Mouse (Mus musculus): ENCODE data around the gene Litaf.
"Not testable (repeated sequence)": the region's sequence is repeated elsewhere in the genome, so short reads cannot be mapped to it uniquely, and the experiment has no call there.

Gene Litaf

DNA sequence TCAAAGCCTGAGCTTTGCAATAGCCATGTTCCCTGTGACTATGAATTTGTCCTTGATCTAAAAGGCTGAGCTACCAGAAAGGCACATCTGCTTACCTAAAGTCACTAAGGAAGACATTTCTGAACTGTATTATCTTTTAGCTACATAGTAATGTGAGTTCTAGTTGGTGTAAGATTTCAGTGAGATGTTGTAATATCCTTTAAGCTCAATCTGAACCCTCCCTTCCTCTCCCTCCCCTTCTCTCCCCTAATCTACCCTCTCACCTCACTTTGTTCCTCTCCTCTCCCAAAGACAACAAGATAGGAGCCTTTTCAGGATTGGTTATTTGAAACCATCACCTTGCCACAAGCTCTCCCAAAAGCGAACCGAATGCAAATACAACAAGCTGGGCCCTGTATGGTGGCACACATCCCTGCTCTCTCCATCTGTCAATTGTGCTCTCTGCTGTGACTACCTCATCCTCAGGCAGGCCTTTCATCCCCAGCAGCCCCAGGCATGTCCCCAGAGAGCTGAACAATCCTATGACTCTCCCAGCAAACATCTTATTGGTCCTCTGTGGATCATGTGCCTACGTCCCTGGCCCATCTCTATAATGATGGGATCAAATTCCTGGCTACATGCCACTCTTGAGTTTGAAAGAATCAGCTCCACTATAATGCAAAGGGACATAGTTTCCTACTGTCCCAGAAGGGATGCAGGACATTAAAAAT, 44.4 kb downstream of the Litaf start:
- DNase-seq, result no peak

DNA sequence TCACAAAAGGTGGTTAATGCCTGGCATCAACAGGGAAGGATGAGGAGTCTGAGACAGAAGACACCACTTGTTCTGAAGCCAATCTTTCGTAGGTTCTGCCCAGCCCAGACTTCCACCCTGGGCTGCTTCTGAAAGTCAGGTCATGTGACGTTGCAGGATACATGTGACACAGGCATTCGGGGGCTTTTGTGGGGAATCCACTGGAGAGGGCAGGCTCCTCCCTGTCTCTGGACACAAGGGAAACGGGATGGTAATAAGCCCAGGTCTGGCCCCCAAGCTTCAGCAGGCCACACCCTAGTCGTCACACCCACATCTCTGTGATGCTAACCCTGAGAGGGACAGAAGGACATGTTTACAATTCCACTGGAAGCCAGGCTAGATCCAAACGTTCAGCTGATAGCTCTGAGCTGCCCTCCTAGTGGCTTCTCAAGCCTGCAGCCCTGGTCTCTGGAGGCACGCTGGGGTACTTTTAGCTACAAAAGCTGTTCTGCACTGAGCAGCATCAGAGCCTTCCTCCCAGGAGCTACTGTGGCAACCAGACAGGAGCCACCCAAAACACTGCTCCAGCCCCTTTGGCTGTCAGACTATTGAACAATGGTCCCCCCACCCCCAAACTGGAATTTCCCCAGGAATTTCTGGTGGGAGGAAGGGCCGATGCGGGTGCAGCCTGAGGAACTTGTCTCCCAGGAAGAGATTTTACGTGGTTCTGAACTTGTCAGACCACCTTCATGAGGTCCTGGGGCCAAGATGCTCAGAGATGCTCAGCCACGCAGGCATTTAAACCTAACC, 48.0 kb downstream of the Litaf start:
- DNase-seq, result no peak

GRCm38 (mm10) chr16:11016353-11016752, 49.6 kb downstream of the Litaf start:
- no peak for DNase-seq

DNA sequence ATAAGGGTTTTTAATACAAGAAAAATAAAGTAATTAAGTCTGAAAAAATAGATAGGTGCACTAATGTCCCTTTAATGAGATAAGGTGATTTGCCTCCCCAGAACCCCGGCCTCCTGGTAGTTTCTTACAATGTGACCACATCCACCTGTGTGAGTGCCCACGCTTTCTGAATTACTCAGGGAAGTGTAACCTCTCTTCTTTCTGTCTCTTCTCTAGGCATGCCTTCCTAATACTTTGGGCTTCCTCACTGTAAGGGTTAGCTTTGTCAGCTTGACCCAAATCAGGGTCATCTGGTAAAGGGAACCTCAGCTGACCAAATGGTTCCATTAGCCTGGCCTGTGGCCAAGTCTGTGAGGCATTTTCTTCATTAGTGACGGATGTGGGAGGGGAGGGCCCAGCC, 51.5 kb downstream of the Litaf start:
- DNase-seq, result no peak

DNA sequence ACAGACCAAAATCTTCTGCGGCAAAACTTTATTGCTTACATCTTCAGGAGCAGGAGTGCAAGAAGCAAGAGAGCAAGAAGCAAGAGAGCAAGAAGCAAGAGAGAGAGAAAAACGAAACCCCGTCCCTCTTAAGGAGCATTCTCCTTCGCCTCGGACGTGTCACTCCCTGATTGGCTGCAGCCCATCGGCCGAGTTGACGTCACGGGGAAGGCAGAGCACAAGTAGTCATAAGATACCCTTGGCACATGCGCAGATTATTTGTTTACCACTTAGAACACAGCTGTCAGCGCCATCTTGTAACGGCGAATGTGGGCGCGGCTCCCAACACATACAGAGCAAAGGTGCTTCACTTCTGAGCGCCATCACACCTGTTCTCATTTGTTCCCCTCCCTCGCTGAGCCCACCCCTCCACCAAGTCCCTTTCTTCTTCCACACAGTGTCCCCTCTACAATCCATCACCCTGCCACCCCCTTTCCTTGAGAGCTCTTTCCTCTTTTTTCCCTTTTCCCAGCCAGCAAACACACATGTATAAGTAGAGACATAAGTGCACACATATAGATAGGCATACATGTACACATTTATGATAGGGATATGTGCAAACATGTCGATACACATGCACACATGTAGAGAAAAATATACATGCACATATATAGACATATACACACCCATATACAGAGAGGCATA, 52.4 kb downstream of the Litaf start:
- not testable (repeated sequence) for DNase-seq

DNA sequence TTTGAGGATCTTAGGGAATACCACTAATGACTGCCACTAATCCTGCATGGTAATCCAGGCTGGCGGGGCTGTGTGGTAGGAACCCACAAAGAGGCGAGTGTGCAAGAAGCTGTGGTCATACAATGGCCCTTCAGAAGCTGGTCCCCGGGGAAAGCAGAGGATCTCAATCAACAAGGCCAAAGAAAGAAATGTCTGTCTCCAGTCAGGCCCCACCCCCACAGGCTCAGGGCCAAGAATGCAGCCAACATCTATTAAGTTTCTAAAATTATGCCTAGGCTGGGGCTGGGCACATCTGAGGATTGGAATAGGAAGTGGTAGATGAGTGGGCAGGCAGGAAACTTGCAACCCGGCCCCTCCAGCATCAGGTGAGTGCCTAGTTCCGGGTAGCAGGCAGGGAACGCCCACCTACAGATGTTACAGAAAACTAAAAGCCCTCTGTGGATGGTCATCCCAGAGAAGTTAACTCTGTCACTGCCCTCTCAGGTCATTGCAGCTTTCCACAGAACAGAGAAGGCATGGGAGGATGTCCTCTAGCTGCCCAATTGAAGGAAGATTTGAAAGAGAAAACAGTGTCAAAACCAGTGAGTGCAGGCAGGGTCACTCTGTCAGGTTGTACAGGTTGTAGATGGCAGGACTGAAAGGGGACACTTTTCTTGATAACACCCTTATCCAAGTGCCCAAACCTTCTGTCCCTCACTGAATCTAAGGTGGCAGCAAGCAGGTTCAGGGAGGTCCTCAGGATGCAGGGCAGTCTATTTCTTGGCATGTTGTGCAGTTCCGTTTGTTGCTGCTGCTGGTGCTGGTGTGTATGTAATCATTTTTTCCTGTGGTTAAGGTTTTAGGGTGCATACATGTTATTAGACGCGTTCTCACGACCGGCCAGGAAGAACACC, 53.1 kb downstream of the Litaf start:
- peak in 1 of 2 experiments; percentile 45 for DNase-seq

- DNase-seq, result no peak
These were observed 54.0 kb downstream of the Litaf start for GRCm38 (mm10) chr16:11011939-11012338.

- no peak for DNase-seq
These were observed 54.8 kb downstream of the Litaf start for GRCm38 (mm10) chr16:11011206-11011605.

DNA sequence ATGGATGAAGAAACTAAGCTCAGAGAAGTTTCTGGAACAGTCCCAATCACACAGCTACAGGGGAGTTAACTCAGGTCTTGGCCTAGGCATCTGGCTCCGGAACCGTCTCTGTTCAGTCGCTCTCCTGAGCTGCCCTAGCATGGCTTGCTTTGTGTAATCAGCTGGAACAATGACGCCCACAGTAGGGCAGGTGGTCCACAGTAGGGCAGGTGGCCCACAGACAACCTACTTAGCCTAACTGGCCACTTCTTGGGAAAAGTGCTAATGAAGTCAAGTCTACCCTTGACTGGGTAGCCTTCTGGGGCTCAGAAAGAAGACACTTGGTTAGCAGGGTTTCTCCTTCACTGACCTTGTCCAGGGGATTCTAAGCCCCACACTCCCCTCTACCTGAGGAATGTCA, 55.7 kb downstream of the Litaf start:
- DNase-seq, result no peak

DNA sequence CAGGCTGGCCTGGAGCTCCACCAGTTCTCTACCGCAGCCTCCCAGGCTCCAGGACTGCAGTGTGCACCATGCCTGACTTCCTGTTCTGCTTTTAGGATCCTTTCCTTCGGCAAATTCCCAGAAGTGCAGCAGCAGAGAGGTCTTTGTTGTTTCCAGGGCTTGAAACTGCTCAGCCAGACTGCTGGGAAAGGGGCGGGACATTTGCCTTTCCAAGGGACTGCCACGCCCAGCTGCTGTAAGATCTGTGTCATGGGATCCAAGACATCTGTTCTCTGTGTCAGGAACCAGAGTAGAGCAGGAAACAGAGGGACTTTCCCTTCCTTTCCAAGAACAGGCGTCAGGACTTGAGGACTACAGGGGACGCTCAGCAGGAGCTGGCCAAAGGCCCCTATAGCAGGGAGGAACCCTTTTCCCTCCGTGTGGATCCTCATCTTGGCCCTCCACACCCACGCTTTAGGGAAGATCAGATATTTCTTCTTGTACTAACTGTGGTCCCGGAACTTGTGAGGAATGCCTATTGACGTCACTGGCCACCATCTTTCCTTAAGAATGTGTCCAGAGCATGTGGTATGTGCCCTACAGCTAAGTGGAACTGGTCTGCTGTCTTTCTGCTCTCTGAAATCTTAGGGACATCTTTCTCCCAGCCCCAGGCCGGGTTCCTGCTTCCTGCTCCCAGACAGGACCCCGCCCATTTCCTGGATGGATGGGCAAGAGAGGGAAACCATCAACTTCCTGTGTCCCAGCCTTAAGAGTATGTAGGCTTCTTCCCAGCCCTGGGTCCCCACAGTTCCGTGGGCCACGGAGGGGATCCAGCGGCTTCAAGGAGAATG, 57.6 kb downstream of the Litaf start:
- peak in 1 of 2 experiments; percentile 19 for DNase-seq

DNA sequence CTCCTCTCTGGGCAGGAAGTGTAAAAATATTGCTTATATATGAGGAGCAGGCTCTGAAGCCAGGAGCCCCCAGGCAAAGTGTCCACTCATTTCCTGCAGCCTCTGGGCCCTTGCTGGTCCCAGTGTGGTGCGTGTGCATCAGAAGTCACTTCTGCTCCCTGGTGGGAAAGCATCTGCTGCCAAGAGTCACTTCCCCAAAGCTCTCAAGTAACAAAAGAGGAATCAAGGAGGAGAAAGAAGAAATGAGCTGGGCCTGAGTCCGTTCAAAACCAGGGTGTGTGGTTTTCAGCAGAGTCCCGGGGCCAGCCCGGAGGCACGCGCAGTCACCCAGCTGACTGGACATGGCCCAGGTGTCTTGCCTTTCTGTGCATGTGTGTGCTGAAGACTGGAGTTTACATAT, 59.9 kb downstream of the Litaf start:
- DNase-seq, result peak; percentile 13 to 15

DNA sequence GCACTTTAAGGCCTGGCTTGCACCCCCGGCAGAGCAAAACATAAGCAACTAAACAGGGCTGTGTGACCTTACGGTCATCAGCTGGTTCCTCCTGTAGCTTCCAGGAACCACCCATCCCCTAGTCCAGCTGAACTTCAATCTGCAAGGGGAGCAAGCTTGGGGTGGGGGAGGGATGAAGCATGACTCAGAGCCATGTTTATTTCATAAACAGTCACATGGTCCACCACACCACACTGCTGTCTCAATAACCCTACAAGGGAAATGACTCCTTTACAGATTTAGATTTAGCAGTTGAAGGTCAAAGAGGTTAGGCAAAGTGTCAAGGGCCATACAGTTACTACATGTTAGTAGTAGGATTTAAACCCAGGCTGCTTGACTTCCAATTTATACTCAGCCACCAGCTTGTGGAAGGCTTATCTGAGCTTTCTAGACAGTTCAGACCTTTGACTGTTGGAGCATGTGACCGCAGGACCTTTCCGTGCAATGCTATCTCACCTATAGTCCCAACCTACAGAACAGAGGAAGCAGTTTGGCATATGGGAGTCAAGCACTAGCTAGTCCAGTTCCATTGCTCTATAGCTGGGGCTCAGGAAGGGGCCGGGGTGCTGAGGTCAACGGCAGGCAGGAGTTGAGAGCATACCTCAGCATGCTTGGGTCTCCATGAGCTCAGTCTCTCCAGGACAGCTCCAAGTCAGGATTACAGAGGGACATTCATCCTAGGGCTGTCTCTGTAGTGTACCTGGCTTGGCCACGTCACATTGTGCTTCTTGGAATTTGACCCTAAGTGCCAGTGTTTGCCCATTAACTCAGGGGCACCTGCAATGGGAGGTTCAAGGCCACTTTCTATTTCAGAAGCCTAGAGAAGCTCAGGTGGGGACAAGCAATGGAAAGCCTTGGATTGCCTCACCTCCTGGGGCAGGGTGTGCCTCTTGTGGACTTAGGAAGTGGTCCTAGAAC, 64.0 kb downstream of the Litaf start:
- no peak for DNase-seq

DNA sequence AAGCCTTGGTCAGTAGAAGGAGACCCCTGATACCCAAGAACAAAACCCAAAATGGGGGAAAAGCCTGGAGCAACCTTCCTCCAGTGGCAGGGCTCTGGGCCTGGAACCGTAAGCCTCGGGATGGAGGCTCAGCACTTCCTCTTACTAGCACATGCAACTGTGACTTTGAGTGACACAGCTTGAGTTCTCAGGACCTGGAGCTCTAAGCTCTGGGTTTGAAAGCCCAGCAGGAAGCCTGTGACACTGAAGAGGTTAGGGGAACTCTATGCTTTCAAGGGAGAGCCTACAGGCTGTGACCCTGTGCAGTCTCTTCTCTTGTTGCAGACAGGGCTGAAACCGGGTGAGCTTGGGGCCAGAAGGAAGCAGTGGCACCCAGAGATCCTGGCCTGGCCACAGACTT, 66.1 kb downstream of the Litaf start:
- DNase-seq, result no peak

GRCm38 (mm10) chr16:10998224-10998623, 67.7 kb downstream of the Litaf start:
- DNase-seq, result no peak

- DNase-seq, result no peak
These were observed 69.4 kb downstream of the Litaf start for GRCm38 (mm10) chr16:10996576-10996975.

DNA sequence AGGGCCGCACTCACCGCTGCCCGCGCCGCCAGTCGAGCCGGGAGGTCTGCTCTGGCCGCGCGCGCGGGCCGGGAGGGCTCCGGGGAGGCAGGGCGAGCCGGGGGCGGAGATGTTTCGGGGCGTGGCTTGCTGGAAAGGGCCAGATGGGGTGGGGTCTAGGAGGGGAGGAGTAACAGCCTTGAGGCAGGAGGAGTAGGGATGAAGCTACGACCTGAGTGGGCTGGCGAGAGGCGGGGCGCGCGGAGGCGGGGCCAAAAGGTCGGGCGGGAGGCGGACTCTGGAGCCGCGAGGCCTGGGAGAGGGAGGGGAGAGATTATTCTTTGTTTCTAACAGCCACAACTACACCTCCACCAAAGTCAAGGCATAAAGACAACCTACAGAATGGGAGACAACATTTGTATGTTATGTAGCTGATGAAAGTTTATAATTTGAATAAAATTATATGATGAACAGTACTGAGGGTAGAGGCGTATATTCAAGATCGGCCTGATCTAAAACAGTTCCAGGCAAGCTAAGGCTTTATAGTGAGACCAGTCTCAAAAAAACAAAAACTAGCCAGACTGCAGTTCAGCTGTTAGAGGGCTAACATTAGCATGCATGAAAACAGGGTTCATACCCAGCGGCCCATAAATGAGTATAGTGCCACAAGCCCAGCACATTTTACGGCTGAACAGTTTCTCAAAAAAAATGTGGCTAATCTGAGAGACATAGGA, 72.8 kb downstream of the Litaf start:
- peak; percentile 65 to 82 for DNase-seq

DNA sequence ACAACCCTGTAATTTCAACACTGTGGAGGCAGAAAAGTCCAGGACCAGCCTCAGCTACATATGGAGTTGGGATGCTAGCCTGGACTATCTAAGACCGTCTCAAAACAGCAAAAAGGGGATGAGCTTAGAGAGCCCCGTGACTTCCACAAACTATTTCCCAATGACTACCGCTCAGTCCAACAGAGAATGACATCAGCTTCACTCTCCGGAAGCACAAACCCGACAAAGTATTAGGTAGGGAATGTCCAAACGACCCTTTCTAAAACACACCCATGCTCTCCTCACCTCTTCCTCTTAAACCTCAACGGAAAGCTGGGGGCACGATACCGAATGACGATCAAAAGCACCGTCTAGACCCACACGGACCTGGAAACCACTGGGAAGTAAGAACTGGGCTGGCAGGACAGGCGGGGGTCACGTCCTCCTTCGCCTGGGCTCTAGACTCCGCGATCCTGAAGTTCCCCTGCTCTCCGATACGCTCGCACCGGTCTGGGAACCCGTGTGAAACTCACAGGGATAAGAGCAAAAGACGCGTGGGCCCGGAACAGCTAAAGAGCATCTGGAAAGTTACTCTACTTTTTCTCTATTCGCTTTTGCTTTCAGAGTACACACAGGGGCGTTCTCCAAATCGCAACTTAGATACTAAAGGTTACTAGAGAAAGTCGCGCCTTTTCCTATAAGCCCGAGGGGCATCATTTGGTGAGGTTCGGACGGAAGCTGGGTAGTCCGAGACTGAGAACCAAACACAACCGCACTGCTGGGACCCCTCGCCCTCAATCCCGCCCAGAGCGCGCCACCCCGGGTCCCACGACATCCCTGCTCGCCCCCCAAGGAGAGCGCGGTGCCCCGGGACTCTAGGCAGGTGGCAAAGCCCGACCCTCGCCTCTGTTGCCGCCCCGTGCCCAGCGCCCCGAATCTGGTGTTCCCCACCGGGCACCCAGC, 73.6 kb downstream of the Litaf start:
- peak in 1 of 2 experiments; percentile 10 for DNase-seq

DNA sequence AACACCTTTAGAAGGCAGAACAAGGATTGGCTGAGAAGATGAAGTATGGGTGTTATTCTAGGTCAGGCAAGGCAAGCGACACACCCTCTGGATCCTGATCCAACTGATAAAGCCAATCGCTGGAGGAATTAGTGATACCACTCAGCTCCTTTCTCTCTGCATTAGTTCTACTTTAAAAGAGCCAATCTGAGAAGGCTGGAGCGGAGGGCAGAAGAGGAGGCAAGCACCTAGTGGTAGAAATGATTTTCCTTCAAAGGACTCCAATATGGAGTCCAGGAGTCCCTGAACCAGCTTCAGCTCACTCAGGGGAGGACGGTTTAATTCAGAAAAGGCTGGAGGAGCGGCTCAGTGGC, 74.2 kb downstream of the Litaf start:
- no peak for DNase-seq

DNA sequence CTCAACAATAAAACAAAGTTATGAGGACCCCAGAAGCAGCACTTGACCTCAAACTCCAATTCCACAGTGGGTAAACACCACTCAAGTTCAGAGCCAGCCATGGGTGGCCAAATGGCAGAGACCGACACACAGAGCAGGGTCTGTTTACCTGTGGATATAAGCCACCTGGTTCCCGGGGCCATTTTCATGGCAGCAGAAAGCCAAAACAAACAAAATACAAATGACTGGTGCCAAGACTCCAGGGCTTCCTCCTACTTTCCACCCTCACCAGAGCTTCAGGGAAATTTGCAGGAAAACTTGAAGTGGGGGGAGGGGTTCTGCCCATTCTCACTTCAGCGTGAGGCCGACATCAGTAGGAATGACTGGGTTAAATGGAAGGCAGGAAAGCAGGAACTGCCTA, 75.2 kb downstream of the Litaf start:
- no peak for DNase-seq

Data from cerebellum, postnatal 25 days (tissue).